Mouse (Mus musculus): ENCODE data around the gene Mydgf.

The Mydgf gene

DNA sequence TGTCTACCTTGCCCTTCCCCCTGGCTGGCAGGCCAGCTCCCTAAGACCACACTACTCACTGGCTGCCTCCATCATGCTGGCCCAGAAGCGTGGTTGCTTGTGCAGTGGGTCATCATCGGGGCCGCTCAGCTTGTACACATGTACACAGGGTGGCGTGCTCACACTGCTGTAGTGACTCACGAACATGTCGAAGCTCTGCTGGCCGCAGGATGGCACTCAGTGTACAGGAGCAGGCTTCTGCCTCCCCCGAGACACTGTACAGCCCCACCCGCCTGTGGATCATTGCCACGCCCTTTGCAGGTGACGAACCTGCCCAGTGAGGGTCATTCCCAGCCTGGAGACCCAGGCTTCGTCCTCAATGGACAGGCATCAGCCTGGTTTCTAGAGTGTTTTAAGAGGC, 10.6 kb upstream of the Mydgf start:
- no peak for DNase-seq (ENCODE audit: extremely low read depth, low read depth, low spot score)

DNA sequence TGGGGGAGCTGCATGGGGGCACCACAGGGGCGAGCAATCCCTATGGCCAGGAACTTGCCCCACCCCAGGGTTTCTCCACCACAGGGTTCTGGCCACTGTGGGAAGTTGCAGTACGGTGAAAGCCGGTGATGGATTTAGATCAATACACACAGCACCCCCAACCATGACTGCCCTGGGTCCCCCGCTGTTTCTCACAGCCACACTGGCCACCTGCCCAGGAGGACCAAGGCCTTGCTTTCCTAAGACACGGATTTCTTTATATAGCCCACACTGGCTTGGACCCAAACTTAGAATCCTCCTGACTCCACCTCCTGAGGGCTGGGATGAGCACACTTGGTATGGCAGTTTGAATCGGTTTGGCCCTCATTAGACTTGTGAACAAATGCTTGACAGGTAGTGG, 7.5 kb upstream of the Mydgf start:
- DNase-seq (ENCODE audit: extremely low read depth, low read depth, low spot score), result no peak

DNA sequence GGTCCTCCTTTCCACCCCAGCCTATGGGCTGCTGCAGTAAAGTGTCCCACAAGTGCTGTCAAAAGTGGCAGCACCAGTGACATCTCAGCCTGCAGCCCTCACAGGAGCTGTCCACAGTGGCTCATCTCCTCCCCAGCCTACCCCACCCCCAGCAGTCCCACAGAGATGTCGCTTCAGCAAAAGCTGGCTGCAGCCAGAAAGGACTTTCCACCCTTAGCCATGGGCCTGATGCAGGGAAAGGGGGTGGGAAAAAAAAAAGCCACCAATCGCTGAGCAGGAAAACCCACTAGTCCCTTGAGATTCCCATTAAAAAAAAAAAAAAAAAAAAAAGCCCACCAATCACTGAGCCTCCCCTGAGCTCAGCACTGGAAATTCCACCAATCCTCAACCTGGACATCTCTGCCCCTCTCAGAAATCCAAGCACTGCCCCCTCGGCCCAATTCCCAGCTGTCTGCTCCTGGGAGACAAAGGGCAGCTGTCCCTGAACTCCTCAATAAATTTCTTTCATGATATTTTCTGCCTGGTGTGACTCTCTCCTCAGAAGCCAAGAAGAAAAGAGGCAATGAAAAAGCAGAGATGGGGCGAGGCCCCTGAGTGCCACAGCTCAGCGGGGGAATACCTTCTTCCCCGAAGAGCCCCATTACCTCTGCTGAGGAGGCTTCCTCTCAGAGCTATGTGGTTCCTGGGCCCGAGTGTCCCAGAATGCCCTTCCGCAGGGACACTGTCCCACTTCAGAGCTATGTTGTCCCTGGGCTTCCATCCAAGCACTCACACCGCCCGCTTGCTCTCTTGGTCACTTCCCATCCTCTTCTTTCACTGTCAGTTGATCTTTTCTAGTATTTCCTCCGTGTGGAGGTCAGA, 1.8 kb upstream of the Mydgf start:
- no peak for DNase-seq (ENCODE audit: extremely low read depth, low read depth, low spot score)

DNA sequence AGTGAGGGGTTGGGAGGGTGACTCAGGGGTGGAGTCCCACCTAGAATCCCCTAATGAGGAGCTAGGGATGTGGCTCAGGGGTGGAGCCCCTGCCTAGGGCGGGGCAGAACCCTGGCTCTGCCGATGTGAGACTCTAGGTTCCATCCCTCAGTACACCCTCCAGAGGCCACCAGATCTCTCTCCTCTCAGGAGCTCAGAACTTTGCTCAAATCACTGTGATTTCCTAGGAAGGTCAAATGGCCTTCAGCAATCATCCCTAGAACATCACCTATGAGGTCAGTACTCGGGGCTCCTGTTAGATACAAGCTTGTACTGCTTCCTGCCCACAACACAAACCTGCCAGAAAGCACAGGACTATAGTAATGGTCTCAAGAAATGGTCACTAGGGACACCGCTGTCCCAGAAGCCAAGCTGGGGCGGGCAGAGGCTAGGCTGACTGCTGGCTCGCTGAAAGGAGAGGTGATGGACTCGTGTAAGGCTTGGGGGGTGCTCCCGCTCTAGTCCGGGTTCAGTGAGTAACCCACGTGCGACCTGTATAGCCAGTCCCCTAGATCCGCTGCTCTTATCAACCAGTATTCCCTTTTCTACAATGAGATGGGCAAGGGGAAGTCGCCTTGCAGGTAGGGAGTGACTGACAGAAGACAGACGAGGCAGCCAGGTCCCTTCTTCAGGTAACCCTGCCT, 604 bp downstream of the Mydgf start:
- no peak for DNase-seq (ENCODE audit: extremely low read depth, low read depth, low spot score)

DNA sequence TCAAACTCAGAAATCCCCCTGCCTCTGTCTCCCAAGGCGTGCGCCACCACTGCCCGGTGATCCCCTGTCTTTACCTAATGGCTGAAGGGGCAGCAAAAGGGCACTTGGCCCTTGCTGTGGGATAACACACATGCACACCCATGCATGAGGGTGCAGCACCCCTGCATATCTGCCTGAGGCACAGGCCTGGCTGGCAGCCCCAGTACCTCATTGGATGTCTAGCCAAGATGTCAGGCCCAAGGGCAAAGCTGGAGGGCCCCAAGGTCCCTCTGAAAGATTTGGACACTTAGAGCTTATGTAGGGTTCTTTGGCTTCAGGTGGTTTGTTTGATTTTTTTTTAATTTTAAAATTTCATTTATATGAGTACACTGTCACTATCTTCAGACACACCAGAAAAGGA, 8.3 kb downstream of the Mydgf start:
- DNase-seq (ENCODE audit: extremely low read depth, low read depth, low spot score), result no peak

DNA sequence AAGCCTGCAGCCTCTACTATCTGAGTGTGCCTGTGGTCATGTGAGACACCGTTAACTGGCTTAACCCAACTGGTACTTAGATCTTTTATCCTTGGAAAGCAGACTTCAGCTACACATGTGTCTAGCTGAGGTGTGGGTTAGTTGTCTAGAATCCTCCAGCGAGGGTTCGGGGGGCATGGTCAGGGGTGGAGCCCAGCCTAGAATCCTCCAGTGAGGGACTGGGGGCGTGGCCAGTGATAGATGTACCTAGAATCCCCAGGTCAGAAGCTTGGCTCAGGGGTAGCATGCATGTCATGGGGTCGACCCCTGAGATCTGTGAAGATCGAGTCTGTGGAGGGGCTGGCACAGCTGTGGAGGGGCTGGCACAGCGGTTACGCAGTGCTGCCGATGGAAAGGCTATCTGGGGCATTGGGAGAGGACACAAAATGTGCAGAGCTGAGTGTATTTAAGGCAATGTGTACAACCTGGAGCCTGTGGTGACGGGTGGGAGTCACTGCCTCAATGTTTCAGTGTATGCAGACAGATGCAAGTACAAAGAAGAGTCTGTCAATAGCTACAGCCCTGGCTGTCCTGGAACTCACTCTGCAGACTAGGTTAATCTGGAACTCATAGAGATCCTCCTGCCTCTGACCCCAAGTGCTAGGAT, 10.2 kb downstream of the Mydgf start:
- DNase-seq (ENCODE audit: extremely low read depth, low read depth, low spot score), result no peak

DNA sequence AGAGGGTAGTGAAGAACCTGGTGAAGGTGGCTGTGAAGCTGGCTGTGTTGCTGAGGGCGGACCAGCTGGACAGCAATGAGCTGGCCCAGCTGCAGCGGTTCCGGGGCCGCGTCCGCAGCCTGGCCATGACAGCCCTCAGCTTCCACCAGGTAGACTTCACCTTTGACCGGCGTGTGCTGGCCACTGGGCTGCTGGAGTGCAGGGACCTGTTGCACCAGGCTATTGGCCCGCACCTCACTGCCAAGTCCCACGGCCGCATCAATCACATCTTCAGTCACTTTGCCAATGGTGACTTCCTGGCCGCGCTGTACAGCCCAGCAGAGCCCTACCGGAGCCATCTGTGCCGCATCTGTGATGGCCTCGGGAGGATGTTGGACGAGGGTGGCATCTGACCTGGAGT, 11.8 kb downstream of the Mydgf start:
- DNase-seq (ENCODE audit: extremely low read depth, low read depth, low spot score), result no peak

DNA sequence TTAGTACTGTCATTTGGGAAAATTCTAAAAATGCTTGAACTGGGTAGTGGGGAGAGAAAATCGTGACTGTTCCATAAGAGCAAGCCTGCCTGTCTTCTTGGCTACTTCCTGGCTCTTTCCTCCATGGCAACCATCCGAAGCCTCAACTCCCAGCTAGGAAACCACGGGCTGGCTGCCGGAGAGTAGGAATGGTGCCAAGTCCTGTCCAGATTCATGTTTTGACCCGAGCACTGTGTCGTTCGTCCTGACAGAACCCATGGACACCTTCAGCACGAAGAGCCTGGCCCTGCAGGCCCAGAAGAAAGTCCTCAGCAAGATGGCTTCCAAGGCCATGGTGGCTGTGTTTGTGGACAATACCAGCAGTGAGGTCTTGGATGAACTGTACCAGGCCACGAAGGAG, 12.3 kb downstream of the Mydgf start:
- DNase-seq (ENCODE audit: extremely low read depth, low read depth, low spot score), result no peak

DNA sequence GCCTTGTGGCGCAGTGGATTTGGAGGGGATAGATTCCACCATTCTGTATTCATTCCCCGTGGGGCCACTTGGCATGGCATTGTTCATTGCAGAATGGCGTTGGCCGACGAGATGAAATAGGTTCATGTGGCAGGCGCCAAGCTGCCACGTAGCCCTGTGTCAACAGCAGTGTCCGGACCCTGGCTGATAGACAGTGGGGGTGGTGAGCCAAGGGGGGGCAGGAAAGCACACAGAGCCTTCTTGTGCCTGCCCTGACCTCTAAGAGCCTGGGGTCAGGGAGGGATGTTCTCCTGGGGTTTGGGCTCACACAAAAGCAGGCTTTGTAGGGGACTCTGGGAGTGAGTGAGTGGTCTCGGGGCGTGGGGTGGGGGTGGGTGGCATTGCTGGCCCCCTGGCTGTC, 13.1 kb downstream of the Mydgf start:
- no peak for DNase-seq (ENCODE audit: extremely low read depth, low read depth, low spot score)

DNA sequence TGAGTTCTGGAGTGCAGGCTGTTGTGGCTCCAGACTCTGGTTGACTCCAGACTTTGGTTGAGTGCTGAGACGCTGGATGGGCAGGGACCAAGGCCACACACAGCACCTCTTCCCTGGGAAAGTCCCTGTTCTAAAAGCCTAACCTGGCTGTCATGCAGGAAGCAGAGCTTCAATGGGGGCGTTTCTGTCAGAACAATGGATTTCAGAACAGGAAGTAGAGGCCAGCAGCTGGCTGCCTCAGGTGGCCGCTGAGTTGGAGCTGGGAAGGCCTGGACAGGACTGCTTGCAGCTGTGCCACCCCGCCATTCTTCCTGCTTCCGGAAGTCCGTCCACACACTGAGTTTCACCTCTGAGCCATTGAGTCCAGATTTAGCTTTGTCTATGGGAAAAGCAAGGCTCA, 13.9 kb downstream of the Mydgf start:
- no peak for DNase-seq (ENCODE audit: extremely low read depth, low read depth, low spot score)

DNA sequence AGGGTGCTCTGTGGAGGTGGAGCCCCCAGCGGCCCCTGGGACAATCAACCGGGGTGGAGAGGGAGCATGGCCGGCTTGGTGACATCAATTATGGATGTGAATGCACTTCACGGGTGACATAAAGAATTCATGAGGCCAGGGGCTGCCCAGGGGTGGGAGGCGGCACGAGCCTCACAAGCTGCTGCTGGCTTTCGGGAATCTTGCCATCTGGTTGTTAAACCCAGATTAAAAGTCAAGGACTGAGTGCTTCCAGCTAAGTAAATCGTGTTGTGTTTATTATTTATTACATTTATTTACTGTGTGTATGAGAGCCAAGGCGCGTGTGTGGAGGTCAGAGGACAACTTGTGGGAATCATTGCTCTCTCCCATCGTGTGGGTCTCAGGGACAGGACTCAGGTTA, 18.0 kb downstream of the Mydgf start:
- no peak for DNase-seq (ENCODE audit: extremely low read depth, low read depth, low spot score)

DNA sequence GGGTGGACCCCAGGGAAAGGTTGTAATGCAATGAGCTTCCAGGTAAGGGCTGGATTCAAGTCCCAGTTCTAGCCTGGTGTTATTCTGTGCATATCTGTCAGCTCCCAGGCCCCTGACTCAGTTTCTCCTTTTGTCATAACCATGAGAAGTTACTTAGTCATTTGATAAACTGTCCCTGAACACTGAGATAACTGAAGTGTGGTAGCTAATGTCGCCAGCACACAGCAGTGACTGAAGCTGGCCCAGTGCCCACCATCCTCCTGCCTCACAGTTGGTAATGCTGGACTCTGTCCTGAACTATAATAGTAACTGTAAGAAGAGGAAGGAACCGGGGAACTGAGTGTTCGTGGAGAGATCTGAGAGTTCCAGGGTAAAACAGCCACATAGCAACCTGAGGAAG, 19.2 kb downstream of the Mydgf start:
- DNase-seq (ENCODE audit: extremely low read depth, low read depth, low spot score), result no peak

DNA sequence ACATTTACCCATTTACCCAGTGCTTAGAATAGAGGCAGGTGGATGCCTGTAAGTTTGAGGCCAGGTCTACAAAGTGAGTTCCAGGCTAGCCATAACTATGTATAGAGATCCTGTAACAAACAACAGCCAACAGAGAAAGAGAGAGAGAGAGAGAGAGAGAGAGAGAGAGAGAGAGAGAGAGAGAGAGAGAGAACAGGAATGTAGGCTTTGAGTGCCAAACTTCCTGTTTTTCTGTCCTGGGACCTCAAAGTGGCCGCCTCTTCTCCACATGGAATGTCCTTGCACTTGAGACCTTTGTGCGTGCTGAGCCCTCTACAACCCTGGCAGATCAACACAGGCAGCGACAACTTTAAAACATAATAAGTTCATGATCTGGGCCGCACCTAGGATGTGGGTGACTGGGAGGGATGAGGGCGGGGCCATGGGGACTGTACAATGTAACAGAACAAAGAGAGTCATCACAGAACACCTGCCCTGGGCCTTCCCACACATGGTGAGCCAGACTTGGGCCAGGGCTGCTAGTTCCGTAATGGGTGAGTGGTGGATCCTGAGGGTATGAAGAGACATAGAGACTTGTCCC, 20.1 kb downstream of the Mydgf start:
- DNase-seq (ENCODE audit: extremely low read depth, low read depth, low spot score), result no peak

DNA sequence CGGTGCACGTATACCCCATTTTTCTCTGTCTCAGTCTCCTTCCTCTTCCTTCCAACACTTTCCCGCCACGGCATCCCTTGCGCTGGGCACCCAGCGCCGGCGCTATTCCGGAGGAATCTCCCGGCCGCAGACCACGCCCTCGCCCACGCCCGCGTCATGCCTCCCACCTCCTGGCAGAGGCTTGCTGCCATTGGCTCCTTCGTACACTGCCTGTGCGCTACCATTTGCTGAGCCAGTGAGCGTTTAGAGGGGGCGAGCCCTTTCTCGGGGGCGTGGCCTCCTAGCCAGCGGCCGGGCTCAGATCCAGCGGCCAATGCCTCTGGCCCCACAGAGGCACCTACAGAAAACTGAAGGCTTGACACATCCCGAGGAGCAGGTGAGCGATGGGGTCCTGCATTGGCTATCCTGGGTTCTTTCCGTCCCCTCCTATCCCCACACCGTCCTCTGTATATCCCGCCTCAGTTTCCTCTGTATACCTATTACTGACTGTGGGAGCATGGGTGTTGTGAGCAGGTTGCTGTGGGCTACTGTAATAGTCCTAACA, 21.4 kb downstream of the Mydgf start, which contains the start of gene Tnfaip8l1:
TSS of gene Tnfaip8l1 (plus strand) at position 247 of the 544 bp plus-strand sequence.
- DNase-seq (ENCODE audit: extremely low read depth, low read depth, low spot score), result peak; percentile 25

DNA sequence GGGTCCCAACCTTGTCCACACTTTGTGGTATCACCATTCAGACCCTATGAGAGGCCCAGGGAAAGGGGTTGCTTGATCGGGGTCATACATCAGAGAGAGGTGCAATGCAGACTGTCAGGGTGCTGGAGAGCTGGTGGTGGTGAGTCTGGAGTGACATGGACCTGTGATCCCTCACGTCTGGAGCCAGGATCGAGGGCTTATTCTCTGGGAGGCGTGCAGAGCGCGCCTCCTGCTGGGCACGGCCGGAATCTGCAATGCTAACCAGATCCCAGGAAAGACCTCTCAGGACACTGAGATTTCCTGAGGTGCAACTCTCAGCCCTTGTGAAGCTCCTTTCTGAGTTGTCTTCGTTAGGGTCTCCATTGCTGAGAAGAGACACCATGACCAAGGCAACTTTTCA, 24.0 kb downstream of the Mydgf start:
- no peak for DNase-seq (ENCODE audit: extremely low read depth, low read depth, low spot score)

DNA sequence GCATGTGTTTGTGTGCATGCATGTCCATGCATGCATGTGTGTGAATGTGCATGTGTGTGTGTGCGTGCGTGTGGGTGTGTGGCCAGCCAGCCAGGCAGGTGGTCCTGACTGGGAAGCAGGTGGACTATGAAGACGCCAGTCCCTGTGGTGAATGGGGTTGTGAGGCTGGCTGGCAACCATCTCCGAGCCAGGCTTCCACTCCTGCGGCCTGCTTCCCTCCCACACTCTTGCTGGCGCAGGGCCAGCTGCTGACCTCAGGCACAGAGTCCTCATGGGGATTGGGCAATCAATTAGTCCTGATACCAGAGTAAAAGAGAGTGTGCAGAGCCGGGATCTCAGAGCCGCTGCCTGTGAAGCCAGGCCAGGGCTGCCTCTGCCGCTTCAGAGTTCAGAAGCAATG, 30.1 kb downstream of the Mydgf start:
- peak; percentile 34 for DNase-seq (ENCODE audit: extremely low read depth, low read depth, low spot score)

DNA sequence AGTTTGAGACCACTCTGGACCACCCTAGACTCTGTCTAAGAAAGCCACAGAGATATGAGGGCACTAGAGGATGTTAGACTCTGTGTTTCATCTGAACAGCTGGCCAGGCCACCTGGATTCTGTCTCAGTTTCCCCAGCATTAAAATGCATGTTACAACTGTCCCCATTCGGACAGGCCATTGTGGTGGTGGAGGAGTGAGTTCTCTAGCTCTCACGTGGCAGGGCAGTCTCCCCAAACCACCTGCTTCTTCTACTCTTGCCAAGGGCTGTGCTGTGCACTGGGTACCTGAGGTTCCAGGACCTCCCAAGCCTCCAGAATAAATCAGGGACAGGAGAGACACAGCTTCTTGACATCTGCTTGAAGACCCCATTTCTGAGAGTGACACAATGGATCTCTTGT, 33.8 kb downstream of the Mydgf start:
- no peak for DNase-seq (ENCODE audit: extremely low read depth, low read depth, low spot score)

DNA sequence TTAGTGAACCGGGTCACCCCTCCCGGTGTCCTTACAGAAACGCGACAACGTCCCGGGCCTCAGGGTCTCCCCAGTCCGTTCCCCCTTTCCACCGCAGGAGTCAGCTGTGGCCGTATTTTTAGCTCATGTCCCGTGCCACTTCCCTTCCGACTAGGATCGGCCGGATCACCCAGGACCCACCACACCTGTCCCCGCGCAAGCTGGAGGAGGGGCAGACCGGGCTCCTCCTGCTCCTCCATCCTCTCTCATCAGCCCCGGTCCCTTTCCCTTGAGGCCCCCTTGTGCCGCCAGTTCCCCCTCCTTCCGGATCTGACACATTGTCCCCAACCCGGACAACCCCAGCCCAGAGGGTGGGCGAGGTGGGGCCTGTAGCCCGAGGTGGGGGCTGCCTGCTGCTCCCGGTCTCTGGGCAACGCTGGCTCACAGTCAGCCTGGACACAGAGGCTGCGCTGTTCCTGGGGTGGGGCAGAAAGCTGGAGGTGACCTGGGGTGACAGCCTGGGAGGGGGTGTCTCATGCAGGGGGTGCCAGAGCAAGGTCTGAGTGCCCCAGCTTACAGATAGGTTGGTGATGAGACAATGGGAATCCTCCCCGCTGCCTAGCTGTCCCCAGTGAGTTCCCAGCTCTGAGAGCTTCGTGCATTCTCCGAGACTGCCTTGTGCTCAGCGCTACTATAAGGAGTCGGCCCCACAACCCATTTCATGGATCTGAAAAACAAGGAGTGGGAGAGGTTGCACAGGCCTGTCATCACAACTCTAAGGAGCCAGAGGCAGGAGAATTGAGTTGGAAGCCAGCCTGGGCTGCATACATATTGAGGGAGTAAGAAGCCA, 34.7 kb downstream of the Mydgf start:
- no peak for DNase-seq (ENCODE audit: extremely low read depth, low read depth, low spot score)

DNA sequence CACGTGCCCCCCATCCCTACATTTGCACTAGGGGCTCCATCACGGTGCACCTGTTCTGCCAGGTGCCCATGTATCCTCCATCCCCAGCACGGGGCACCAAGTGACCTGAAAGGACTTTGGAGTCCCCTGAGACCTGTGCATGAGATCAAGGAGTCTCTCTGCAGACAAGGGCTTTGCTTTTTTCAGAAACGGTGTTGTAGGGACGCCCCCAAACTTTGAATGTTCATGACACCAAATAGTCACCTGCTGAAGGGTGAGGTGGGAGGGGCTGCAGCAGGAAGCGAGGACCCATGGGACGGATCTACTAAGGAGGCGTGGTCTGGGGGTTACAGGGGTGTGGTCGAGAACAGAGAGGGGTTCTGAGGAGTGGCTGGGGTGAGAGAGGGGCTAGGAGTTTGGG, 35.4 kb downstream of the Mydgf start:
- DNase-seq (ENCODE audit: extremely low read depth, low read depth, low spot score), result no peak

DNA sequence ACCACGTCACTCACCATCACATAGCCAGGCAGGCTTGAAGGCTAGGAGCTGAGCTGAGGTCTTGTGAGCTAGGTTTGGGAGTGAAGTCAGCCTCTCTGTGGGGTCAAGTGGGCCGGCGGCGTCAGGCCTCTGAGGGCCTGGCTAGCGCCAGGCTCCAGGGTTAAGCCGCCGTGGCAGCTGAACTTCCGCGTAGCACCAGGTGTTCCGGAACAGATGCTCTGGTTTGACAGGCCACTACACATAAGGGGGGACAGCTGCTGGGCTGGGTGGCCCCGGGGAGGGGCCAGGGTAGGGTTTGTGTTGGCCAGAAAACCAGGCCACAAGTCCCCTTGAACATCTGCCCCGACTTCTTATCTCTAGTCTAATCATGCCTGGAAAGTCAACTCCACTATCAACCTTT, 36.3 kb downstream of the Mydgf start:
- no peak for DNase-seq (ENCODE audit: extremely low read depth, low read depth, low spot score)

DNA sequence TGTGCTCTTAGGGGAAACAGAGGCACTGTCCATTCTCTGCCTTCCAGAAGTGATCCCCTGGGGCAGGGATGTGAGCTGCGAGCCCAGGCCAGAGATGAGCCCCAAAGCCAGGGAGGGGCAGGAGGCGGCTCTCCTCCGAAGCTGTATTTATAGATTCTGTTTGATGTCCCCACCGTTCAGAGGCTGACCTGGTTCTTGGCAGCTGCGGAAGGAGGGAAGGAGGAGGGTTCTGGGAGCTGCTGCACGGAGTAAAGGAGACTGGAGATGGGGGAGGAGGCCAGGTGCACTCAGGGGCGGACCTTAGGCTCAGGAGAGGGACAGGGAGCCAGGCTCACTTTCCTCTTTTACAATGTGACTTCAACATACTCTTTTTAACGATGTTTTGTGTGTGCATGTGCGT, 37.6 kb downstream of the Mydgf start:
- DNase-seq (ENCODE audit: extremely low read depth, low read depth, low spot score), result no peak
